Mouse (Mus musculus) liver, postnatal 0 days (tissue): ENCODE data around the gene Accsl. TPM values are rescaled to one million over a fixed set of nuclear protein-coding genes. Genes with fewer than 3 reads are reported as not detected.
A peak's percentile ranks its signal among the peaks of the same experiment; 100 is the strongest.

ENCODE experiments used
- ATAC-seq: fragments of 200-750 bp; cut with Nextera tagmentation; 2 replicates; pipeline ENCODE4 v1.8.0; 2017; ENCODE audit warnings: mild to moderate bottlenecking, moderate library complexity
- DNase-seq: peaks from one replicate; pipeline ENCODE4 v3.0.0-alpha.2; 2016
- H3K27ac ChIP-seq: fragments of 300-500 bp; sonication (generic); 2 replicates; pipeline ENCODE4 v1.5.1; 2014; ENCODE audit warnings: antibody characterized with exemption, moderate library complexity, mild to moderate bottlenecking, low read depth
- H3K27me3 ChIP-seq: fragments of 300-500 bp; sonication (generic); 2 replicates; pipeline ENCODE4 v1.6.1; 2014; ENCODE audit warnings: low read length, control low read depth, mixed read lengths; ENCODE audit not compliant: insufficient read depth
- H3K36me3 ChIP-seq: fragments of 300-500 bp; sonication (generic); replicated peaks from 2 replicates; pipeline ENCODE4 v1.6.1; 2014; ENCODE audit warnings: mild to moderate bottlenecking, control low read depth, low read length, moderate library complexity, mixed read lengths; ENCODE audit not compliant: insufficient read depth
- H3K4me1 ChIP-seq: fragments of 300-500 bp; sonication (generic); 2 replicates; pipeline ENCODE4 v1.6.1; 2014; ENCODE audit warnings: antibody characterized with exemption, mild to moderate bottlenecking, control low read depth; ENCODE audit not compliant: insufficient read depth
- H3K4me2 ChIP-seq: fragments of 300-500 bp; sonication (generic); 2 replicates; pipeline ENCODE4 v1.6.1; 2014; ENCODE audit warnings: low read depth, mild to moderate bottlenecking, low read length, moderate library complexity, mixed read lengths
- H3K4me3 ChIP-seq: fragments of 300-500 bp; sonication (generic); 2 replicates; pipeline ENCODE4 v1.5.1; 2014; ENCODE audit warnings: low read depth, low read length
- H3K9ac ChIP-seq: fragments of 300-500 bp; sonication (generic); replicated peaks from 2 replicates; pipeline ENCODE4 v1.6.1; 2014; ENCODE audit warnings: mild to moderate bottlenecking, moderate library complexity
- H3K9me3 ChIP-seq: fragments of 300-500 bp; sonication (generic); 2 replicates; pipeline ENCODE4 v1.6.1; 2016; ENCODE audit warnings: mild to moderate bottlenecking, control low read depth, low read length, mixed read lengths
- CTCF ChIP-seq: sonication (generic); IDR thresholded peaks from 2 replicates; pipeline ENCODE4 v1.5.1; 2016; ENCODE audit warnings: antibody characterized with exemption, low read depth
- EP300 ChIP-seq: IDR thresholded peaks from 2 replicates; pipeline ENCODE4 v1.6.1; 2016; ENCODE audit warnings: antibody characterized with exemption, low read depth, mild to moderate bottlenecking
- WGBS: fragments of 180-500 bp; shearing (Covaris S2); extraction: QIAGEN DNeasy Blood & Tissue Kit; methylation state at CpG from one replicate; pipeline ENCODE4 v1.1.7; 2014; ENCODE audit not compliant: insufficient replicate concordance; 5-methylcytosine and 5-hydroxymethylcytosine counted together
- polyA plus RNA-seq: library from polyadenylated mRNA; unstranded; fragments of >200 nt; fragmentation: Nextera tagmentation; extraction: Ambion mirVana; gene quantifications from 2 replicates; pipeline ENCODE4 v1.2.1, GENCODE M21; 2015

The Accsl gene
- polyA plus RNA-seq, 1 experiment from 2014 or later, result 0.13 TPM

GRCm38 (mm10) chr2:93850317-93850944, 18.5 kb downstream of the Accsl start:
- no peaks in the 10 kb centered on the region for H3K9me3 ChIP-seq
- H3K4me3 ChIP-seq, result peak overlapping the region; percentile 72
- DNase-seq, result no peak
- no peaks in the 10 kb centered on the region; the same call in 1 of the 2 replicates for H3K36me3 ChIP-seq
- no peaks in the 10 kb centered on the region for H3K27me3 ChIP-seq
- 23% methylated on average over 13 of the region's 13 CpGs for WGBS
- H3K27ac ChIP-seq, result no peak overlapping the region
- TF ChIP-seq CTCF (no peak), EP300 (no peak)
- H3K4me1 ChIP-seq, result peaks cover 8% of the 10 kb centered on the region; the same call in 1 of the 2 replicates
- peak overlapping the region; percentile 93 for H3K4me2 ChIP-seq
- ATAC-seq, result no peak
- no peak overlapping the region for H3K9ac ChIP-seq

- Histone ChIP-seq H3K27ac (peak within 1 kb of the TSS; percentile 70), H3K9ac (peak within 1 kb of the TSS; percentile 75), H3K27me3 (no peaks in the 10 kb centered on the region), H3K4me2 (peak within 1 kb of the TSS; percentile 93), H3K36me3 (no peaks in the 10 kb centered on the region; the same call in 1 of the 2 replicates), H3K9me3 (no peaks in the 10 kb centered on the region), H3K4me3 (peak within 1 kb of the TSS; percentile 72), H3K4me1 (peaks cover 8% of the 10 kb centered on the region; the same call in 1 of the 2 replicates)
- ATAC-seq, result peak; percentile 80
- peak; percentile 73 for DNase-seq
- under 1% methylated on average over 28 of the region's 28 CpGs for WGBS
- TF ChIP-seq EP300 (no peak), CTCF (peak; percentile 62)
Observed at GRCm38 (mm10) chr2:93849505-93850089, 19.4 kb downstream of the Accsl start, which contains the start of gene Accs. TSS of gene Accs (minus strand) at chr2:93849943.

- H3K9me3 ChIP-seq, result no peaks in the 10 kb centered on the region
- peaks cover 3% of the 10 kb centered on the region; the same call in 1 of the 2 replicates for H3K36me3 ChIP-seq
- no peak overlapping the region for H3K4me3 ChIP-seq
- no peak overlapping the region for H3K4me2 ChIP-seq
- H3K27ac ChIP-seq, result no peak overlapping the region
- no peak overlapping the region for H3K9ac ChIP-seq
- TF ChIP-seq CTCF (no peak), EP300 (no peak)
- H3K27me3 ChIP-seq, result no peaks in the 10 kb centered on the region
- ATAC-seq (no peak), DNase-seq (no peak)
- H3K4me1 ChIP-seq, result no peaks in the 10 kb centered on the region
- 72% methylated on average over 3 of the region's 3 CpGs for WGBS
Observed at GRCm38 (mm10) chr2:93841349-93841748, 27.6 kb downstream of the Accsl start.

- Histone ChIP-seq H3K27ac (no peak overlapping the region), H3K27me3 (no peaks in the 10 kb centered on the region), H3K4me1 (no peaks in the 10 kb centered on the region), H3K9ac (no peak overlapping the region), H3K4me2 (no peak overlapping the region), H3K4me3 (no peak overlapping the region), H3K36me3 (0 out of 2 replicates have a peak, but pooled peaks cover 3% of the 10 kb centered on the region), H3K9me3 (no peaks in the 10 kb centered on the region)
- DNase-seq (no peak), ATAC-seq (no peak)
- 79% methylated on average over 6 of the region's 6 CpGs for WGBS
- TF ChIP-seq CTCF (no peak), EP300 (no peak)
Observed at GRCm38 (mm10) chr2:93840109-93840508, 28.8 kb downstream of the Accsl start.

GRCm38 (mm10) chr2:93838931-93839330, 30.0 kb downstream of the Accsl start:
- Histone ChIP-seq H3K9ac (no peak overlapping the region), H3K4me1 (no peaks in the 10 kb centered on the region), H3K36me3 (0 out of 2 replicates have a peak, but pooled peaks cover 3% of the 10 kb centered on the region), H3K9me3 (no peaks in the 10 kb centered on the region), H3K4me3 (no peak overlapping the region), H3K27ac (no peak overlapping the region), H3K27me3 (no peaks in the 10 kb centered on the region), H3K4me2 (no peak overlapping the region)
- 79% methylated on average over 4 of the region's 4 CpGs for WGBS
- TF ChIP-seq CTCF (no peak), EP300 (no peak)
- ATAC-seq (no peak), DNase-seq (no peak)

- Histone ChIP-seq H3K36me3 (0 out of 2 replicates have a peak, but pooled peaks cover 3% of the 10 kb centered on the region), H3K27me3 (no peaks in the 10 kb centered on the region), H3K4me2 (no peak overlapping the region), H3K9ac (no peak overlapping the region), H3K27ac (no peak overlapping the region), H3K9me3 (0 out of 2 replicates have a peak, but pooled peaks cover 3% of the 10 kb centered on the region), H3K4me1 (no peaks in the 10 kb centered on the region), H3K4me3 (no peak overlapping the region)
- TF ChIP-seq CTCF, result no peak
- no peak for TF ChIP-seq EP300
- WGBS, result 78% methylated on average over 13 of the region's 13 CpGs
- no peak for ATAC-seq
- DNase-seq, result no peak
Observed at GRCm38 (mm10) chr2:93836232-93836785, 32.6 kb downstream of the Accsl start.
